Mouse (Mus musculus) hindbrain, postnatal 0 days (tissue): ENCODE measurements around the gene Mettl21e. TPM values are rescaled to one million over a fixed set of nuclear protein-coding genes. Genes with fewer than 3 reads are reported as not detected.
"Not testable (repeated sequence)": the region's sequence is repeated elsewhere in the genome, so short reads cannot be mapped to it uniquely, and the experiment has no call there.

Experiments used
- ATAC-seq: fragments of 200-750 bp; cut with Nextera tagmentation; 2 replicates; pipeline ENCODE4 v1.8.0; 2017; ENCODE audit warnings: mild to moderate bottlenecking, moderate TSS enrichment, moderate library complexity
- DNase-seq: peaks from one replicate; pipeline ENCODE4 v3.0.0-alpha.2; 2015; ENCODE audit warnings: low spot score
- H3K27ac ChIP-seq: fragments of 300-500 bp; sonication (generic); 2 replicates; pipeline ENCODE4 v1.5.1; 2014; ENCODE audit warnings: mild to moderate bottlenecking
- H3K27me3 ChIP-seq: fragments of 300-500 bp; sonication (generic); 2 replicates; pipeline ENCODE4 v1.6.1; 2014; ENCODE audit warnings: low read length, mixed read lengths; ENCODE audit not compliant: insufficient read depth
- H3K36me3 ChIP-seq: fragments of 300-500 bp; sonication (generic); 2 replicates; pipeline ENCODE4 v1.6.1; 2014; ENCODE audit warnings: low read length, mixed read lengths; ENCODE audit not compliant: insufficient read depth
- H3K4me1 ChIP-seq: fragments of 300-500 bp; sonication (generic); 2 replicates; pipeline ENCODE4 v1.6.1; 2014; ENCODE audit warnings: antibody characterized with exemption, low read length, mixed read lengths; ENCODE audit not compliant: insufficient read depth
- H3K4me2 ChIP-seq: fragments of 300-500 bp; sonication (generic); 2 replicates; pipeline ENCODE4 v1.6.1; 2014; ENCODE audit warnings: low read depth, mild to moderate bottlenecking, low read length, moderate library complexity, mixed read lengths
- H3K4me3 ChIP-seq: fragments of 300-500 bp; sonication (generic); 2 replicates; pipeline ENCODE4 v1.5.1; 2014; ENCODE audit warnings: low read length
- H3K9ac ChIP-seq: fragments of 300-500 bp; sonication (generic); replicated peaks from 2 replicates; pipeline ENCODE4 v1.6.1; 2014; ENCODE audit warnings: mild to moderate bottlenecking, low read length, moderate library complexity, mixed read lengths
- H3K9me3 ChIP-seq: fragments of 300-500 bp; sonication (generic); 2 replicates; pipeline ENCODE4 v1.6.1; 2016; ENCODE audit warnings: low read length, mixed read lengths
- CTCF ChIP-seq: IDR thresholded peaks from 2 replicates; pipeline ENCODE4 v1.5.1; 2016; ENCODE audit warnings: antibody characterized with exemption, control low read depth, low read depth
- WGBS: fragments of 180-500 bp; shearing (Covaris S2); extraction: QIAGEN DNeasy Blood & Tissue Kit; methylation state at CpG from one replicate; pipeline ENCODE4 v1.1.7; 2014; 5-methylcytosine and 5-hydroxymethylcytosine counted together
- polyA plus RNA-seq: library from polyadenylated mRNA; unstranded; fragments of >200 nt; fragmentation: Nextera tagmentation; extraction: Ambion mirVana; gene quantifications from 2 replicates; pipeline ENCODE4 v1.2.1, GENCODE M21; 2015
- total RNA-seq: library from RNA; depleted of rRNA; stranded (reverse); fragments of >200 nt; gene quantifications from 2 replicates; pipeline ENCODE4 v1.2.3, GENCODE M21; 2014; rRNA removed

Gene Mettl21e
- total RNA-seq = not detected in 2 replicates
- polyA plus RNA-seq = not detected in 2 replicates

DNA sequence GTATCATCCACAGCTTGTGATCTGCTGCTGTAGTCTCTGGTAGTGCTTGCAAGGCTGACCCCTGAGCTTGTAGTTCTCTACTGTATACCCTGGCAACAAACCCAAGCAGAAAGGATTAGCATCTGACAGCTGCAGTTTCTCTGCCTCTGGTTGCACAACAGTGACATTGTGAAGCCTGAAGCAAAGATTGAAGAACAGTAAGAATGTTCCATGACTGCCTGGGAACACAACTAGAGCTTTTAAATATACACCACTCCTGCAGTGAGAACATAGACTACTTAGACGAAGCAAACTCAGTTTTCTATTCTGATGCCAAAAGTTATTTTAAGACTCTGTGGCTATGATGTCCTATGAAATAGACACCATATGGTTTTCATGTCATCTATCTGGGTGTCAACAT lies at the start of gene Mettl21e:
Mettl21e (minus strand) TSS at position 86 of the 400 bp plus-strand sequence.
- WGBS = 63% methylated on average over 1 of the region's 1 CpGs
- H3K4me2 ChIP-seq = no peak within 1 kb of the TSS
- no peak for TF ChIP-seq CTCF
- H3K4me1 ChIP-seq = no peaks in the 10 kb centered on the region
- ATAC-seq (no peak), DNase-seq (no peak)
- no peaks in the 10 kb centered on the region for H3K9me3 ChIP-seq
- no peak within 1 kb of the TSS for H3K4me3 ChIP-seq
- no peak within 1 kb of the TSS for H3K27ac ChIP-seq
- no peaks in the 10 kb centered on the region for H3K36me3 ChIP-seq
- H3K27me3 ChIP-seq = no peaks in the 10 kb centered on the region
- H3K9ac ChIP-seq = no peak within 1 kb of the TSS

DNA sequence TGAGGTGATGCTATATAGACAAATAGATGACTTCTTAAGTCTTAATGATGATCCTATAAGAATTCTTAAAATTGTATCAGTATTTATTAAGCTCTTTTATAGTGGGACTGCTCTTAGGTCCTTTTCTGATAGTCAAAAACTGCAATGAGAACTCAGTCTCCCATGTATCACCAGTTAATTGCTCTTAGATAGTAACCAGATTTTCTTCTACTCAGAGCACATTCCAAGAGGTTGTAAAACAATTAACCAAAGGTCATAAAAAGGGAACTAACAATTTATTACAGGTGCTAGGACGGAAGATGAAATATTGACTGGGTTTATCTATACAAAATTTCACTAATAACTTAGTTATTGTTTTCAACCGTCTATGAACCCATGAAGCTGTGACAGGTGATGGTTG lies 21.7 kb upstream of the Mettl21e start:
- not testable (repeated sequence) for H3K27ac ChIP-seq, H3K9ac ChIP-seq, H3K36me3 ChIP-seq, H3K27me3 ChIP-seq, H3K9me3 ChIP-seq, H3K4me3 ChIP-seq, ATAC-seq, H3K4me2 ChIP-seq, H3K4me1 ChIP-seq, DNase-seq
- WGBS = 88% methylated on average over 2 of the region's 2 CpGs

DNA sequence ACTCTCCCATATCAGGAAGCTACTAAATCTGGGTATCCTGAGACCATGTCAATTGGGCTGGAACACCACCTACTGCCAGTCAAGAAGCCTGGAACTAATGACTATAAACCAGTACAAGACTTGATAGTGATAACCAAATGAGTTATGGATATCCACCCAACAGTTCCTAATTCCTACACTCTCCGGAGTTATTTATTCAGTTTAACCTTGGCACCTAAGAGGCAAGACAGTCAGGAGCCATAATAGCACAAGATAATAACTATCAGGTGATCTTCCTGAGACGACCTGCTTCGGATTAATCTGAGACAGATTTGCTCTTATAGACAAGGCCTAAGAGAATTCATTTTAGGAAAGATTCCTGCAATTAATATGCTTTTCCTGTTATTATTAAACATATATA lies 21.2 kb upstream of the Mettl21e start:
- ATAC-seq (no peak), DNase-seq (no peak)
- Histone ChIP-seq H3K9me3 (no peaks in the 10 kb centered on the region), H3K36me3 (no peaks in the 10 kb centered on the region), H3K4me1 (no peaks in the 10 kb centered on the region), H3K27ac (no peak overlapping the region), H3K9ac (no peak overlapping the region), H3K4me3 (no peak overlapping the region), H3K27me3 (no peaks in the 10 kb centered on the region), H3K4me2 (no peak overlapping the region)
- 91% methylated on average over 3 of the region's 3 CpGs for whole genome bisulfite sequencing
- no peak for TF ChIP-seq CTCF

DNA sequence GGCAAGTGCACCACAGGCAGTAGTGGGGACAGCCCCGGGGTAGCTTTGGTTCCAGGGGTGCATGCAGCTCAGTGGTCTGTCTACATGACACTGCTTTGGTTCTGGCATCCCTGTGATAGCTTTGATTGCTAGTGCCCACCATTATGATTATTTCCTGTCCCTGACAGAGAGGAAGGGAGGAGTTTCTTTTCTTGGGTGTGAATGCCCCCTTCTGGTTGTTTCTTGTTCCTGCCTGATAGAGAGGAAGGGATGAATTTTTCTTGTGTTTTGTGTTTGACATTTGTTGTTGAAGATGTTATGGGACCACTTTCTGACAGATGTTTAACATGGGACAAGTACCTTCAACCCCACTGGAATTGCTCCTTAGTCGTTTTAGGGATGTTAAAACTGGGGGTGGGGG lies 18.5 kb upstream of the Mettl21e start:
- Histone ChIP-seq H3K27me3 (no peaks in the 10 kb centered on the region), H3K4me1 (no peaks in the 10 kb centered on the region), H3K36me3 (no peaks in the 10 kb centered on the region), H3K27ac (no peak overlapping the region), H3K4me2 (no peak overlapping the region), H3K9ac (no peak overlapping the region), H3K9me3 (no peaks in the 10 kb centered on the region), H3K4me3 (no peak overlapping the region)
- 81% methylated on average over 2 of the region's 2 CpGs for WGBS
- ATAC-seq (no peak), DNase-seq (no peak)
- TF ChIP-seq CTCF = 0 out of 2 replicates have a peak, but pooled peaks have one; percentile 8

DNA sequence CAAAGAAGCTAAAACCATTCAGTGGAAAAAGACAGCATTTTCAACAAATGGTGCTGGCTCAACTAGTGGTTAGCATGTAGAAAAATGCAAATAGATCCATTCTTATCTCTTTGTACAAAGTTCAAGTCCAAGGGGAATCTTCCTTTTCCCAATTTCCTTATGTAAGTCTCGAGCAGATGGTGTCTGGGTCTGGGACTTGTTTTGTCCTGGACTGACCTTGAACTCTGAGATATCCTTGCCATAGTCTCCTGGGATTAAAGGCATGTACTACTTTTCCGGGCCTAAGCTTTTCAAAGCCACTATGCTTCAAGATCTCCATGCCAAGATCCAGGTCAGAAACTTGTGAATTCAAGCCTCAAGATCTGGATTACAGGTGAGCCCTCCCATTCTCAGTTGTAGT lies 16.6 kb upstream of the Mettl21e start:
- H3K27me3 ChIP-seq = no peaks in the 10 kb centered on the region
- H3K36me3 ChIP-seq = no peaks in the 10 kb centered on the region
- no peak overlapping the region for H3K27ac ChIP-seq
- no peaks in the 10 kb centered on the region for H3K4me1 ChIP-seq
- no peak for DNase-seq
- ATAC-seq = no peak
- H3K9ac ChIP-seq = no peak overlapping the region
- H3K4me2 ChIP-seq = no peak overlapping the region
- no peak for TF ChIP-seq CTCF
- H3K9me3 ChIP-seq = no peaks in the 10 kb centered on the region
- 75% methylated on average over 2 of the region's 2 CpGs for WGBS
- H3K4me3 ChIP-seq = no peak overlapping the region

DNA sequence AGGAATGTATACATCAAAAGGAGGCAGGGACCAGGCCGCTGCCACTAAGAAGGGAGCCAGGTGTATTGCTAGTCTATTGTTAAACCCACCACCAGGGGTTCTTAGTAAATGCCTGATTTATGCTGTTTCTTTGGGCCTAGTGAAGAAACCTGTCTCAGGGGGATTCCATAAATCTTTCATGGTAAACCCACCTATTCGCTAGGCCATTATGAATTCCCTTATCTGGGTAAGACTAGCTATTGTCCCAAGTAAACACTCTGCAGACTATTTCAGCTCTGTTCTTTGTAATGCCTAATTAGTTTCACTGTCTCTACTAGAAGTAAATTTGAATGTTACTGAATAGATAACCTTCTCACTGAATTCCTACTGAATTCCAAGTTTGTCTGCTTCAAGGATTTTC lies 15.8 kb upstream of the Mettl21e start:
- not testable (repeated sequence) for H3K4me1 ChIP-seq, DNase-seq, H3K27ac ChIP-seq, H3K4me3 ChIP-seq, ATAC-seq, H3K9ac ChIP-seq, H3K36me3 ChIP-seq, H3K27me3 ChIP-seq, H3K9me3 ChIP-seq, H3K4me2 ChIP-seq
- 88% methylated on average over 2 of the region's 2 CpGs for WGBS

DNA sequence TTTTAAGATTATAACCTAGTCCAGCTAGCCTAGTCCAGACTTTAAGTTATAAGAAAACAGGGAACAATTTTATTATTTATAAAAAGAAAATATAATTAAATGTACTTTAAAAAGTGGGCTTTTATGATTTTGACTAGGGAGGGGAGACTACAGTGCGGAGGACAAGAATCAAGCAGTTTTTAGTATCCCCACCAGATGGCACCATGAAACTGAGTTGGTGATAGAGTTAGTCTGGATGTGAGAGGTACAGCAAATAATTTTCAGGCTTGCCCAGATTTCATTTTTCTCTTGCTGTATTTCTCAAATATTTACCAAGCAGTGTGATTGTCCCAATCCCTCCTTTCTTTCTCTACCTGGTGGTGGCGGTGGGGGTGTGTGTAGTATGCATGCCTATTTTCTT lies 10.3 kb upstream of the Mettl21e start:
- Histone ChIP-seq H3K27me3 (no peaks in the 10 kb centered on the region), H3K27ac (no peak overlapping the region), H3K36me3 (no peaks in the 10 kb centered on the region), H3K9ac (no peak overlapping the region), H3K9me3 (no peaks in the 10 kb centered on the region), H3K4me1 (no peaks in the 10 kb centered on the region), H3K4me2 (no peak overlapping the region), H3K4me3 (no peak overlapping the region)
- TF ChIP-seq CTCF = peak; percentile 82
- WGBS = 59% methylated on average over 2 of the region's 2 CpGs
- ATAC-seq (peak; percentile 89), DNase-seq (peak; percentile 78)
